Mouse (Mus musculus): ENCODE measurements around the gene Hmgn3. TPM values are rescaled to one million over a fixed set of nuclear protein-coding genes. Genes with fewer than 3 reads are reported as not detected.

Hmgn3 gene
- polyA plus RNA-seq, 1 experiment from 2014 or later = 207 TPM

DNA sequence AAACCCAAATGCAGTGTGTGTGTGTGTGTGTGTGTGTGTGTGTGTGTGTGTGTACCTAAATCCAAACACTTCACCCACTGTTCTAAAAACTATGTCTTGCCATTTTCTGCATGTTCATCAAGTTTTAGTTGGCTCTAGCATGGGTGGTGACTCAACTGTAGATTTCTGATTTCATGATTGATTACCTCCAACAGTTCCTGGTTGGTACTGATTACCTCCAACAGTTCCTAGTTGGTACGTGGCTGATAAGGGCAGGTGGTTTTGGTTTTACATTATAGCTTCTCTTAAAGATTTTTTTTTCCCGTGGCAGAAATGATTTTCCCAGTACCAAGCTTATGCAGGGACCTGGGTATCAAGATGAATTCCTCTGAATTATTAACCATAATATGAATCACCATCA lies 27.3 kb downstream of the Hmgn3 start:
- Histone ChIP-seq H3K27ac (ENCODE audit: low read depth, low read length) (no peak overlapping the region), H3K9me3 (ENCODE audit: control insufficient read depth, low read length) (no peaks in the 10 kb centered on the region), H3K4me3 (ENCODE audit: low read depth, low read length) (no peak overlapping the region), H3K36me3 (ENCODE audit: control insufficient read depth, insufficient read depth, low read length) (no peaks in the 10 kb centered on the region), H3K4me2 (ENCODE audit: low read depth, low read length, severe bottlenecking) (no peak overlapping the region), H3K9ac (ENCODE audit: low read length) (no peak overlapping the region), H3K4me1 (replicated peaks; ENCODE audit: control insufficient read depth, insufficient read depth, low read length) (no peaks in the 10 kb centered on the region), H3K27me3 (ENCODE audit: control insufficient read depth, insufficient read depth, low read length) (no peaks in the 10 kb centered on the region)
- WGBS = 93% methylated on average over 2 of the region's 2 CpGs
- ATAC-seq (replicated peaks; ENCODE audit: low FRiP score) (no peak), DNase-seq (ENCODE audit: low spot score) (no peak)

DNA sequence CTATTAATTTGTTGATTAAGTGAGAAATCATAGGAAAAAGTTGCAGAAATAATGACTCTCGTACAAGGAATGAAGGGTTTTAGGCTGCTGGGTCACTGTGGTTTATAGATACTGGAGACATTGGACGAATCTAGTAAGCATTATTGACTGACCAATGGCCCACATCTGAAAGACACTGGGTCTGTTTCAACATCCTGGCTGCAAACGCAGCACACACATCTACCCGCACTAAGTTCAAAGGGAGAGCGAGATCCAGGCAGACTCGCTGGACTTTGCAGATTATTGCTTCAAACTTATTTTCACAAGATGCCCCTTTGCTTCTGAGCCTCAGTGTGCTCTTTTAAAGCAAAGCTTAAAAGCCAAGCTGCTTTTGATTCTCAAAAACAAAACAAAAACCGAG lies 29.0 kb downstream of the Hmgn3 start:
- H3K4me1 ChIP-seq (replicated peaks; ENCODE audit: control insufficient read depth, insufficient read depth, low read length) = no peaks in the 10 kb centered on the region
- 91% methylated on average over 7 of the region's 7 CpGs for WGBS
- H3K9me3 ChIP-seq (ENCODE audit: control insufficient read depth, low read length) = no peaks in the 10 kb centered on the region
- DNase-seq (ENCODE audit: low spot score) (no peak), ATAC-seq (replicated peaks; ENCODE audit: low FRiP score) (no peak)
- H3K27me3 ChIP-seq (ENCODE audit: control insufficient read depth, insufficient read depth, low read length) = no peaks in the 10 kb centered on the region
- no peak overlapping the region for H3K4me2 ChIP-seq (ENCODE audit: low read depth, low read length, severe bottlenecking)
- no peak overlapping the region for H3K4me3 ChIP-seq (ENCODE audit: low read depth, low read length)
- H3K36me3 ChIP-seq (ENCODE audit: control insufficient read depth, insufficient read depth, low read length) = no peaks in the 10 kb centered on the region
- no peak overlapping the region for H3K27ac ChIP-seq (ENCODE audit: low read depth, low read length)
- H3K9ac ChIP-seq (ENCODE audit: low read length) = no peak overlapping the region

DNA sequence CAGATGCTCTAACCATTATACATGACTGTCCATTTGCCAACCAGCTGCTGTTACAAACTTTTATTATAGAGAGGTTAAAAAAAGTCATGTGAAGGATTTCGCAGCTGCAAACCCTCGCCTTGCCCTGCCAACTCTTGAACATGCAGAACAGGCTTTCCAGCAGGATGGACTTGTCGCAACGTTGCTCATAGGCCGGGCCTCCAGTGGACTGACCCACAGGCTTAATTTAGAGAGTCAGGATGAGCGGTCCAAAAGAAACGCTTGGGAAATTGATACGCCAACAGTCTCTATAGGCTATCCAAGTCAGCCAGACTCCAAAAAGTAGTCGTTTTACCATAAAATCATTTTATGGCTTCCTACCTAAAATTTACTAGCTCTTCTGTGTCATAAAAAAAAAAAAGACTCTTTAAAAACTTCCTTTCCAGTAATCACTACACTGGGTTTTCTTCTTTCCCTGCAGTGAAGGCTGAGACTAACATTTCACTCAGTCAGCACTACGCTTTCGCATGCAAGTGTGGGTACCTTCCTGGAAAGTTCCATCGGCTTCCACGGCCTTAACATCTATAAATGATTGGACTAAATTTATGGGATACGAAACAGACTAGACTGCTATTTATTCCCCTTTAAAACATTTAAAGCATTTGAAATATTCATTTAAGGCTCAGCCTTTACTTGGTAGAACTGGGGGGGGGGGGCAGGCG lies 29.6 kb downstream of the Hmgn3 start:
- H3K9me3 ChIP-seq (ENCODE audit: control insufficient read depth, low read length) = no peaks in the 10 kb centered on the region
- 95% methylated on average over 15 of the region's 15 CpGs for WGBS
- H3K9ac ChIP-seq (ENCODE audit: low read length) = no peak overlapping the region
- H3K4me3 ChIP-seq (ENCODE audit: low read depth, low read length) = no peak overlapping the region
- H3K4me2 ChIP-seq (ENCODE audit: low read depth, low read length, severe bottlenecking) = no peak overlapping the region
- H3K27me3 ChIP-seq (ENCODE audit: control insufficient read depth, insufficient read depth, low read length) = no peaks in the 10 kb centered on the region
- no peaks in the 10 kb centered on the region for H3K36me3 ChIP-seq (ENCODE audit: control insufficient read depth, insufficient read depth, low read length)
- no peaks in the 10 kb centered on the region for H3K4me1 ChIP-seq (replicated peaks; ENCODE audit: control insufficient read depth, insufficient read depth, low read length)
- no peak overlapping the region for H3K27ac ChIP-seq (ENCODE audit: low read depth, low read length)
- ATAC-seq (replicated peaks; ENCODE audit: low FRiP score) (no peak), DNase-seq (ENCODE audit: low spot score) (no peak)

DNA sequence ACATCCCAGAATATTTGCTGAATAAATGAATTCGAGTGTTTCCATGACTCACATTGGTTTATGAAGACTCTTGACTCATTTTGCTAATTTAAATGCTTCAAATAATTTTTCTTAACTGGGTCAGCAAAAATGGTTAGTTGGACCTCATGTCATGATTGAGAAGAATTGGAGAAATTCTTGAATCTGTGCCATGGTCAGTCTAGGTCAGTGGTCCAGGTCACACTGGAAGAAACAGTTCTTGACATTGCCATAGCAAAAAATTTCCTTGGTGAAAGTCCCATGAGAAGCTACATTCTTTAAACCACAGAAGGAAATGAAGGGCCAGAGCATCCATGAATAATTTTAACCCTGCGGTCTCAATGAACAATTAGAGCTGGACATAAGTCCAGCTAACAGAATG lies 30.8 kb downstream of the Hmgn3 start:
- DNase-seq (ENCODE audit: low spot score) (no peak), ATAC-seq (replicated peaks; ENCODE audit: low FRiP score) (no peak)
- Histone ChIP-seq H3K27ac (ENCODE audit: low read depth, low read length) (no peak overlapping the region), H3K9ac (ENCODE audit: low read length) (no peak overlapping the region), H3K9me3 (ENCODE audit: control insufficient read depth, low read length) (no peaks in the 10 kb centered on the region), H3K4me3 (ENCODE audit: low read depth, low read length) (no peak overlapping the region), H3K27me3 (ENCODE audit: control insufficient read depth, insufficient read depth, low read length) (no peaks in the 10 kb centered on the region), H3K36me3 (ENCODE audit: control insufficient read depth, insufficient read depth, low read length) (no peaks in the 10 kb centered on the region), H3K4me1 (replicated peaks; ENCODE audit: control insufficient read depth, insufficient read depth, low read length) (no peaks in the 10 kb centered on the region), H3K4me2 (ENCODE audit: low read depth, low read length, severe bottlenecking) (no peak overlapping the region)
- WGBS = 92% methylated on average over 2 of the region's 2 CpGs

DNA sequence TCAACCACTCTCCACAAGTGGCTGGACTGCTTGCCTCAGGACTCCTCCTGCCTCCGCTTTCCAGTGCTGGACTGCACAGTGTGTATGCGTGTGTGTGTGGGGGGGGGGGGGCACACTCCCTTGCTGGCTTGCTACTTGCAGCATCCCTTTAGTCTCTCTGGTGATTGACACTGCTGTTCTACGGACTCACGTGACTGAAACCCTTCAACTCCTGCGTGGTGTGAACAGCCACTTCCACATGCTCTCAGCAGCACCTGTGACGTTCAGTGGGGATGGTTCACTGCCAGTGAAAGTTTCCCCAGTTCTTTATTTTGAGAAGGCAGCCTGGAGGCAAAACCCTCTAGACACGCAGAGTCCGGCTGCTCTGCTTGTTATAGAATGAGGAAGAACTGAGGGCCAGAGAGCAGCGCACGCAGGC lies 32.7 kb downstream of the Hmgn3 start:
- Histone ChIP-seq H3K27ac (ENCODE audit: low read depth, low read length) (no peak overlapping the region), H3K27me3 (ENCODE audit: control insufficient read depth, insufficient read depth, low read length) (no peaks in the 10 kb centered on the region), H3K36me3 (ENCODE audit: control insufficient read depth, insufficient read depth, low read length) (no peaks in the 10 kb centered on the region), H3K4me2 (ENCODE audit: low read depth, low read length, severe bottlenecking) (no peak overlapping the region), H3K4me1 (replicated peaks; ENCODE audit: control insufficient read depth, insufficient read depth, low read length) (no peaks in the 10 kb centered on the region), H3K9me3 (ENCODE audit: control insufficient read depth, low read length) (no peaks in the 10 kb centered on the region), H3K4me3 (ENCODE audit: low read depth, low read length) (no peak overlapping the region), H3K9ac (ENCODE audit: low read length) (no peak overlapping the region)
- ATAC-seq (replicated peaks; ENCODE audit: low FRiP score) (no peak), DNase-seq (ENCODE audit: low spot score) (no peak)
- 86% methylated on average over 10 of the region's 10 CpGs for WGBS

DNA sequence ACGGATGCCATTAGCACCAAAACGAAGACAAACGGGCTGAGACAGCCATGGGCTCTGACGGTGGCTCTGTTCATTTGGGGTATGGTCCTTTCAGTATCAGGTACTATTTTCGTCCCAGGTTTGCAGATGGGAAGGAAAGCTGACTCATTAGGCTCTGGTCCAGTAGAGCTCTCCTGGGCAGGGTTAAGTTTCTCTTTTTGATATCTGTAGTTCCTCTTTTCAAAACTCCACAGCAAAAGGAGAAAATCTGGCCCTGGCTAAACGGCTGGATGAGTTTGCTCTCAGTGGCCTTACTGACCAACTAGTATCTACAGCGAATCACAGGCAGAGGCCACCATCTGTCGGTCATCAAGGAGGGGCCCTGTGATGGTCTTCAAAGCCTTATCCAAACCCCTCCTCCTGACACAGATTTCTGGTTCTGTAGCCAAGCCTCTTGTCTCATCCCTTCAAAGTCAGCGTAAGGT lies 34.1 kb downstream of the Hmgn3 start:
- Histone ChIP-seq H3K27ac (ENCODE audit: low read depth, low read length) (no peak overlapping the region), H3K9ac (ENCODE audit: low read length) (no peak overlapping the region), H3K27me3 (ENCODE audit: control insufficient read depth, insufficient read depth, low read length) (no peaks in the 10 kb centered on the region), H3K9me3 (ENCODE audit: control insufficient read depth, low read length) (no peaks in the 10 kb centered on the region), H3K4me2 (ENCODE audit: low read depth, low read length, severe bottlenecking) (no peak overlapping the region), H3K4me1 (replicated peaks; ENCODE audit: control insufficient read depth, insufficient read depth, low read length) (no peaks in the 10 kb centered on the region), H3K4me3 (ENCODE audit: low read depth, low read length) (no peak overlapping the region), H3K36me3 (ENCODE audit: control insufficient read depth, insufficient read depth, low read length) (no peaks in the 10 kb centered on the region)
- ATAC-seq (replicated peaks; ENCODE audit: low FRiP score) = no peak
- no peak for DNase-seq (ENCODE audit: low spot score)
- 89% methylated on average over 9 of the region's 9 CpGs for WGBS

DNA sequence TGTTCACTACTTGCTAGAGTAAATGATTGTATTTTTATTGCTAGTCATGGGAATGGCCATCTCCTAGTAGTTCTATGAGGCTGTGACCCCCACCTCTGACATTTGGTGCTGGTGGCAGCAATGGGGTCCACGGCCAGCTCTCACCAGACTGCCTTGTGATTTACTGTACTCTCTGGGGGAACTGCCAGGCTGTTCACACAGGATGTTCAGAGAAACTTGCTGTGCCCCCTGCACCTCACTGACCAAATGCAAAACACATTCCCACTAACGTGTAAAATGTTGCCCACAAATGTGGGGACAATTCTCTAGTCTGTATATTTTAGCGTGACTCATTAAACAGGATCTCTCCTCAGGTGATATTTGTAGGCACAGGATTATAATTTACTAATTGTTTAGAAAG lies 34.7 kb downstream of the Hmgn3 start:
- ATAC-seq (replicated peaks; ENCODE audit: low FRiP score) = no peak
- Histone ChIP-seq H3K4me3 (ENCODE audit: low read depth, low read length) (no peak overlapping the region), H3K4me2 (ENCODE audit: low read depth, low read length, severe bottlenecking) (no peak overlapping the region), H3K36me3 (ENCODE audit: control insufficient read depth, insufficient read depth, low read length) (no peaks in the 10 kb centered on the region), H3K4me1 (replicated peaks; ENCODE audit: control insufficient read depth, insufficient read depth, low read length) (no peaks in the 10 kb centered on the region), H3K9ac (ENCODE audit: low read length) (no peak overlapping the region), H3K9me3 (ENCODE audit: control insufficient read depth, low read length) (no peaks in the 10 kb centered on the region), H3K27me3 (ENCODE audit: control insufficient read depth, insufficient read depth, low read length) (no peaks in the 10 kb centered on the region), H3K27ac (ENCODE audit: low read depth, low read length) (no peak overlapping the region)
- WGBS = 87% methylated on average over 3 of the region's 3 CpGs
- DNase-seq (ENCODE audit: low spot score) = no peak

DNA sequence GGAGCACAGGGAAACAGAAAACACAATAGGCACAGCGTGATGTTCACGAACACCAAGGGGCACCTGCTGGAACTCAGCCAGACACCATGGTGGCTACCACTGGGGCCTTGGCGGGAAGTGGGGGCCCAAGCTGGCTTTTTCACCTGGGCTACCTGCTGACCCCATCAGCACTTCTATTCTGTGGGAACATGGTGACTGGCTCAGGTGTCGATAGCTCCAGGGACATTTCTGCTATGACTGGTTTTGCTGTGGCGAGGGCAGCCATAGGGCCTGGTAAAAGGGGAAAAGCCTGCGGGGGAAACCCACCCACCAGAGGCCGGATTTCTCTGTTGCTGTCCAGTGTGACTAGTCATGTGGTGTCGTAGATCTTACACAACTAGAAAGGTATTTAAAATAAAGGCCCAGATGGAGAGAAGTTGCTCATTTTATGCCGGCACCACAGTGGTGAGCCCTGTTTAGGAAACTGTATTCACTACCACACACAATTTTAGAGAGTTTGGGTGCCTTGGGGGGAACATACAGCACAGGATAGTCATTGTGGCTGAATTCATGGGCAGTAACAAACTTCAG lies 35.3 kb downstream of the Hmgn3 start:
- ATAC-seq (replicated peaks; ENCODE audit: low FRiP score) = no peak

More for the DNA sequence above, 35.3 kb downstream of the Hmgn3 start:
- H3K27ac ChIP-seq (ENCODE audit: low read depth, low read length) = no peak overlapping the region
- no peak overlapping the region for H3K4me3 ChIP-seq (ENCODE audit: low read depth, low read length)
- H3K27me3 ChIP-seq (ENCODE audit: control insufficient read depth, insufficient read depth, low read length) = no peaks in the 10 kb centered on the region
- DNase-seq (ENCODE audit: low spot score) = no peak
- no peak overlapping the region for H3K9ac ChIP-seq (ENCODE audit: low read length)
- H3K9me3 ChIP-seq (ENCODE audit: control insufficient read depth, low read length) = no peaks in the 10 kb centered on the region
- no peaks in the 10 kb centered on the region for H3K4me1 ChIP-seq (replicated peaks; ENCODE audit: control insufficient read depth, insufficient read depth, low read length)
- 82% methylated on average over 9 of the region's 9 CpGs for WGBS
- no peak overlapping the region for H3K4me2 ChIP-seq (ENCODE audit: low read depth, low read length, severe bottlenecking)
- H3K36me3 ChIP-seq (ENCODE audit: control insufficient read depth, insufficient read depth, low read length) = no peaks in the 10 kb centered on the region

Data from forebrain, embryonic 11.5 days (tissue).